In the genomic region with DNA sequence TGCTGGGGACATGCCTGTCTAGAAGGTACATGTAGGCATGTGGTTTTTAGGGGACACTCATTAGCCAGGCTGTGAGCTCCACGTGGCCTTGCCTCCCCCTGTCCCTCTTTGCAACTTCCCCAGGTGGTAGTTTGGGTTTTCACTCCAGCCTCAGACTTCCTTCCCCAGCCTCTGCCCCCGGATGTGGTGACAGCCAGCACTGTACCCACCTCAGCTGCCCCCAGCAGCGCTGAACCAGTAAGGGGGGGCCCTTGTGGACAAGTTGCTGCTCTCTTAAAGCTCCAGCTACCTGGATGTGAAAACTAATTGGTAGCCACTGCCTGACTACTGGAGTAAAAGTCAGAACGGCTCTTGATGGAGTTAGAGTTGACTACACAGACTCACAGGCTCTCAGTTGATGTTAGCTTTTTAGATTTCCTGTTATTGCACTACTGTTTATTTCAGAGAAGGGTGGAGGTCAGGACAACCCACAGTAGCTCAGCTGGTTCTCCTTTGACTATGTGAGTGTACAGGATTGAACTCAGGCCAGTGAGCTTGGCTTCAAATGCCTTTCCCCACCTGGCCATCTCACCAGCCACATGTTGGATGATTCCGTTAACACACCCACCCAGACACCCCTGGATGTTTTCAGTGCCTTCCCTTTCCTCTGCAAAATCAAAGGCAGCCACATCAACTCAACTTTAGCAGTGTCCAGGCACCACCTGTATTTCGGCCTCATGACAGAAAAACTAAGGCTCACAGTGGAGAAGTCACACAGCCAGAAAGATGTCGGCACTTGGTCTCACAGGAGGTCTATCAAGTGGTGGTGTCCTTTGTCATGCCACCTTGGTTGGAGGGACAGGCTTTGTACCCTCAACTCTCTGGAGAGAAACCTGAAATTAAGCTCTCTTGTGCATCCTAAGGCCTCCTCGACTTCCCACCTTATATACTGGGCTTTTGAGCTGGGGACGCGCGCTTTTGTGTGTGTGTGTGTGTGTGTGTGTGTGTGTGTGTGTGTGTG, we compare ENCODE assay signal across 8 mouse cellular contexts. TPM values are rescaled to one million over a fixed set of nuclear protein-coding genes. Genes with fewer than 3 reads are reported as not detected.
DNase-seq lines count a peak whose midpoint lies in the region; ATAC-seq and TF ChIP-seq lines count a peak whose summit lies in the region.

No protein-coding gene starts in this region.

- no peaks in the 10 kb centered on the region for H3K9me3 ChIP-seq in intestine, embryonic 16.5 days (ENCODE audit: control insufficient read depth, low read length)
- no peaks in the 10 kb centered on the region for H3K9me3 ChIP-seq in megakaryocyte, embryonic 14.5 days
- no peaks in the 10 kb centered on the region for H3K9me3 ChIP-seq in stomach, embryonic 15.5 days

- peak overlapping the region; percentile 98 for H3K4me2 ChIP-seq in intestine, embryonic 16.5 days (ENCODE audit: low read depth, low read length)
- peak overlapping the region; percentile 96 for H3K4me2 ChIP-seq in stomach, embryonic 15.5 days

- H3K4me3 ChIP-seq in embryonic fibroblast, embryonic 13.5 days (ENCODE audit: insufficient read depth, low read length) = no peak overlapping the region
- peak overlapping the region; percentile 64 for H3K4me3 ChIP-seq in intestine, embryonic 16.5 days (ENCODE audit: low read length)
- peak overlapping the region; percentile 93 for H3K4me3 ChIP-seq in megakaryocyte, embryonic 14.5 days (replicated peaks)
- peak overlapping the region; percentile 63 for H3K4me3 ChIP-seq in stomach, embryonic 15.5 days (replicated peaks)

- no peaks in the 10 kb centered on the region for H3K27me3 ChIP-seq in intestine, embryonic 16.5 days (replicated peaks; ENCODE audit: control insufficient read depth, insufficient read depth, low read length)
- no peaks in the 10 kb centered on the region for H3K27me3 ChIP-seq in megakaryocyte, embryonic 14.5 days (replicated peaks)
- H3K27me3 ChIP-seq in stomach, embryonic 15.5 days (replicated peaks) = no peaks in the 10 kb centered on the region

- H3K4me1 ChIP-seq in embryonic fibroblast, embryonic 13.5 days (ENCODE audit: control insufficient read depth, insufficient read depth, low read length) = peaks cover 2% of the 10 kb centered on the region; the same call in 1 of the 2 replicates
- H3K4me1 ChIP-seq in intestine, embryonic 16.5 days (ENCODE audit: control insufficient read depth, insufficient read depth, low read length) = peaks cover 21% of the 10 kb centered on the region
- H3K4me1 ChIP-seq in megakaryocyte, embryonic 14.5 days = peaks cover 87% of the 10 kb centered on the region
- H3K4me1 ChIP-seq in stomach, embryonic 15.5 days = peaks cover 31% of the 10 kb centered on the region

- peak overlapping the region; percentile 42 for H3K27ac ChIP-seq in embryonic fibroblast, embryonic 13.5 days (ENCODE audit: insufficient read depth, low read length)
- H3K27ac ChIP-seq in intestine, embryonic 16.5 days (ENCODE audit: low read length) = peak overlapping the region; percentile 83
- peak overlapping the region; percentile 77 for H3K27ac ChIP-seq in stomach, embryonic 15.5 days

- peak; percentile 96 for DNase-seq in heart, adult 11 months
- no peak for DNase-seq in heart, postnatal 4 days
- no peak for DNase-seq in cerebellum, postnatal 10 days
- DNase-seq in urinary bladder, adult 18-20 months (ENCODE audit: low spot score in 2 of 2) = no peak

- 0 out of 2 replicates have a peak, but pooled peaks have one; percentile 1 for ATAC-seq in intestine, embryonic 16.5 days
- ATAC-seq in stomach, embryonic 15.5 days (ENCODE audit: insufficient read depth, low FRiP score, low read depth) = no peak; the same call in 1 of the 2 replicates

- 37% methylated on average over 11 of the region's 11 CpGs for WGBS in intestine, embryonic 16.5 days
- WGBS in stomach, embryonic 15.5 days = 28% methylated on average over 11 of the region's 11 CpGs

- H3K9ac ChIP-seq in intestine, embryonic 16.5 days (ENCODE audit: low read depth, low read length) = peak overlapping the region; percentile 85
- H3K9ac ChIP-seq in stomach, embryonic 15.5 days = no peak overlapping the region

- H3K36me3 ChIP-seq in intestine, embryonic 16.5 days (ENCODE audit: control insufficient read depth, insufficient read depth, low read length) = no peaks in the 10 kb centered on the region; the same call in none of the 2 replicates
- peaks cover 66% of the 10 kb centered on the region for H3K36me3 ChIP-seq in megakaryocyte, embryonic 14.5 days (replicated peaks; ENCODE audit: low read length)
- peaks cover 37% of the 10 kb centered on the region for H3K36me3 ChIP-seq in stomach, embryonic 15.5 days

- no peak for TF ChIP-seq POLR2A in embryonic fibroblast, embryonic 13.5 days (IDR thresholded peaks at IDR 0.05; ENCODE audit: low read depth, low read length)

- no peak for TF ChIP-seq CTCF in embryonic fibroblast, embryonic 13.5 days (IDR thresholded peaks at IDR 0.05; ENCODE audit: borderline replicate concordance, insufficient read depth, low read length)

RNA-seq across cellular contexts. Expression of a gene that starts 0.8 kb away (rescaled TPM):
- 10 to 100 TPM; 23.0 to 23.4 TPM for total RNA-seq in heart, postnatal 4 days (2021)
- polyA plus RNA-seq in embryonic fibroblast, embryonic 13.5 days (2011; ENCODE audit: insufficient read length, low read depth, missing spikeins) = 17.2 and 17.8 TPM in 2 replicates
- polyA plus RNA-seq in intestine, embryonic 16.5 days (2015; fragmentation: Nextera tagmentation; extraction: Ambion mirVana) = 10.3 and 11.5 TPM in 2 replicates
- polyA plus RNA-seq in megakaryocyte, embryonic 14.5 days (2012; ENCODE audit: insufficient read depth, low replicate concordance) = 54.4 and 70.1 TPM in 2 replicates
- polyA plus RNA-seq in stomach, embryonic 15.5 days (2015; fragmentation: Nextera tagmentation; extraction: Ambion mirVana) = 11.6 and 12.2 TPM in 2 replicates

RNA-seq across cellular contexts. Expression of a gene that starts 25.3 kb away (rescaled TPM):
- 10 to 100 TPM; 45.0 to 49.2 TPM for total RNA-seq in heart, postnatal 4 days (2021)
- 21.0 and 25.2 TPM in 2 replicates for polyA plus RNA-seq in embryonic fibroblast, embryonic 13.5 days (2011; ENCODE audit: insufficient read length, low read depth, missing spikeins)
- 20.3 and 22.3 TPM in 2 replicates for polyA plus RNA-seq in intestine, embryonic 16.5 days (2015; fragmentation: Nextera tagmentation; extraction: Ambion mirVana)
- 14.8 and 21.1 TPM in 2 replicates for polyA plus RNA-seq in megakaryocyte, embryonic 14.5 days (2012; ENCODE audit: insufficient read depth, low replicate concordance)
- 28.4 and 29.1 TPM in 2 replicates for polyA plus RNA-seq in stomach, embryonic 15.5 days (2015; fragmentation: Nextera tagmentation; extraction: Ambion mirVana)

RNA-seq across cellular contexts. Expression of a gene that starts 26.2 kb away (rescaled TPM):
- total RNA-seq in heart, postnatal 4 days (2021) = 10 to 100 TPM; 87.0 to 99.9 TPM
- polyA plus RNA-seq in embryonic fibroblast, embryonic 13.5 days (2011; ENCODE audit: insufficient read length, low read depth, missing spikeins) = 58.4 and 67.1 TPM in 2 replicates
- 68.9 and 72.3 TPM in 2 replicates for polyA plus RNA-seq in intestine, embryonic 16.5 days (2015; fragmentation: Nextera tagmentation; extraction: Ambion mirVana)
- 83.0 and 118 TPM in 2 replicates for polyA plus RNA-seq in megakaryocyte, embryonic 14.5 days (2012; ENCODE audit: insufficient read depth, low replicate concordance)
- 87.2 and 89.4 TPM in 2 replicates for polyA plus RNA-seq in stomach, embryonic 15.5 days (2015; fragmentation: Nextera tagmentation; extraction: Ambion mirVana)

RNA-seq across cellular contexts. Expression of a gene that starts 33.3 kb away (rescaled TPM):
- 10 to 100 TPM; 45.2 to 48.6 TPM for total RNA-seq in heart, postnatal 4 days (2021)
- polyA plus RNA-seq in embryonic fibroblast, embryonic 13.5 days (2011; ENCODE audit: insufficient read length, low read depth, missing spikeins) = 34.8 and 37.3 TPM in 2 replicates
- polyA plus RNA-seq in intestine, embryonic 16.5 days (2015; fragmentation: Nextera tagmentation; extraction: Ambion mirVana) = 1.6 and 1.7 TPM in 2 replicates
- polyA plus RNA-seq in megakaryocyte, embryonic 14.5 days (2012; ENCODE audit: insufficient read depth, low replicate concordance) = 3.3 and 10.9 TPM in 2 replicates
- polyA plus RNA-seq in stomach, embryonic 15.5 days (2015; fragmentation: Nextera tagmentation; extraction: Ambion mirVana) = 3.9 and 4.6 TPM in 2 replicates

RNA-seq across cellular contexts. Expression of a gene that starts 49.7 kb away (rescaled TPM):
- total RNA-seq in heart, postnatal 4 days (2021) = 1 to 10 TPM; 1.4 to 1.8 TPM
- 24.1 and 24.7 TPM in 2 replicates for polyA plus RNA-seq in embryonic fibroblast, embryonic 13.5 days (2011; ENCODE audit: insufficient read length, low read depth, missing spikeins)
- 7.8 and 9.2 TPM in 2 replicates for polyA plus RNA-seq in intestine, embryonic 16.5 days (2015; fragmentation: Nextera tagmentation; extraction: Ambion mirVana)
- not detected in 2 replicates for polyA plus RNA-seq in megakaryocyte, embryonic 14.5 days (2012; ENCODE audit: insufficient read depth, low replicate concordance)
- 8.9 and 9.8 TPM in 2 replicates for polyA plus RNA-seq in stomach, embryonic 15.5 days (2015; fragmentation: Nextera tagmentation; extraction: Ambion mirVana)
